Mouse (Mus musculus): ENCODE measurements around the gene Ing1. TPM values are rescaled to one million over a fixed set of nuclear protein-coding genes. Genes with fewer than 3 reads are reported as not detected.

The Ing1 gene
- polyA plus RNA-seq, 1 experiment from 2014 or later = 29.5 TPM

DNA sequence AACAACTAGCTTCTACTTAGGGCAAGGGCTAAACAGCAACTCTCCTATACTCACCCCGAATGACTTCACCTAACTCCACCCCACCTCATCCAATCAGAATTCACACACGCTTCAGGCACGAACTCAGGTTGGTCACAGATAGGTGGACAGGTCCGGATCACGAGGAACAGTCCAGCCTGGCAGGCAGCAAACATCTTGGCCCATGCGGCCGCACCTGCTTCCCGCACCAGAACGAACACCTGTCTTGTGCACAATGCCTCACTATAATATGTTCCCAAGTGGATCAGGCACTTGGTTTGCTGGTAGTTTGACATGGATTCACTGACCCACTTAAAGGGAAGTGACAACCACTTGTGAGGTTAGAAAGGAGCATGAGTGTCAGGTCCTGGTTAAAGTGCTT lies 53.5 kb downstream of the Ing1 start:
- Histone ChIP-seq H3K9me3 (peaks cover 21% of the 10 kb centered on the region), H3K27ac (no peak overlapping the region), H3K36me3 (replicated peaks) (peaks cover 90% of the 10 kb centered on the region), H3K4me3 (no peak overlapping the region), H3K27me3 (ENCODE audit: poor library complexity, severe bottlenecking) (no peaks in the 10 kb centered on the region), H3K4me1 (no peaks in the 10 kb centered on the region)
- 96% methylated on average over 9 of the region's 9 CpGs for WGBS
- DNase-seq (ENCODE audit: extremely low spot score, low spot score) = no peak

Other genes starting within 250 kb of the Ing1 start
- gene Col4a2, start 242.8 kb upstream of the Ing1 start, polyA plus RNA-seq (2016; fragmentation: Nextera tagmentation; extraction: Ambion mirVana) = 47.1 and 49.4 TPM in 2 replicates
- 123 and 129 TPM in 2 replicates for gene Col4a1, start 242.7 kb upstream of the Ing1 start, polyA plus RNA-seq (2016; fragmentation: Nextera tagmentation; extraction: Ambion mirVana)
- 1.4 and 1.7 TPM in 2 replicates for gene Rab20, start 76.9 kb upstream of the Ing1 start, polyA plus RNA-seq (2016; fragmentation: Nextera tagmentation; extraction: Ambion mirVana)
- gene Naxd, start 58.1 kb upstream of the Ing1 start, polyA plus RNA-seq (2016; fragmentation: Nextera tagmentation; extraction: Ambion mirVana) = 112 and 113 TPM in 2 replicates
- 17.8 and 19.4 TPM in 2 replicates for gene Cars2, start 4.8 kb upstream of the Ing1 start, polyA plus RNA-seq (2016; fragmentation: Nextera tagmentation; extraction: Ambion mirVana)
- 127 and 129 TPM in 2 replicates for gene Ankrd10, start 80.2 kb downstream of the Ing1 start, polyA plus RNA-seq (2016; fragmentation: Nextera tagmentation; extraction: Ambion mirVana)
- not detected in 2 replicates for gene 1700016D06Rik, start 145.5 kb downstream of the Ing1 start, polyA plus RNA-seq (2016; fragmentation: Nextera tagmentation; extraction: Ambion mirVana)
- 54.6 and 56.9 TPM in 2 replicates for gene Arhgef7, start 172.2 kb downstream of the Ing1 start, polyA plus RNA-seq (2016; fragmentation: Nextera tagmentation; extraction: Ambion mirVana)

Data from forebrain, embryonic 10.5 days (tissue).